Mouse (Mus musculus) megakaryocyte, embryonic 14.5 days (primary cell): ENCODE results near the gene Zfp423. TPM values are rescaled to one million over a fixed set of nuclear protein-coding genes. Genes with fewer than 3 reads are reported as not detected.

Experiments
- H3K27me3 ChIP-seq: replicated peaks from 2 replicates; pipeline ENCODE3; 2012; ENCODE audit warnings: inconsistent platforms
- H3K36me3 ChIP-seq: replicated peaks from 2 replicates; pipeline ENCODE3; 2012; ENCODE audit warnings: low read length, inconsistent platforms, mixed read lengths
- H3K4me1 ChIP-seq: 2 replicates; pipeline ENCODE4 v1.6.1; 2012; ENCODE audit warnings: inconsistent platforms
- H3K4me3 ChIP-seq: replicated peaks from 2 replicates; pipeline ENCODE3; 2012; ENCODE audit warnings: moderate library complexity, mild to moderate bottlenecking, inconsistent platforms
- H3K9me3 ChIP-seq: 2 replicates; pipeline ENCODE4 v1.6.1; 2012; ENCODE audit warnings: inconsistent platforms
- FLI1 ChIP-seq: IDR thresholded peaks from 2 replicates; pipeline ENCODE4 v1.6.1; 2012; ENCODE audit warnings: low read length, inconsistent platforms, mixed read lengths
- GATA1 ChIP-seq: IDR thresholded peaks from 3 replicates; pipeline ENCODE4 v1.6.1; 2012; ENCODE audit warnings: mixed read lengths, low read length, inconsistent platforms, borderline replicate concordance
- polyA plus RNA-seq: library from polyadenylated mRNA; stranded (reverse); fragments of >175 nt; gene quantifications from 2 replicates; pipeline ENCODE4 v1.2.3, GENCODE M21; 2012; ENCODE audit warnings: low replicate concordance; ENCODE audit not compliant: insufficient read depth

Zfp423 gene
- polyA plus RNA-seq, 1 experiment: not detected

- Histone ChIP-seq H3K4me1 (peaks cover 3% of the 10 kb centered on the region; the same call in 1 of the 2 replicates), H3K36me3 (no peaks in the 10 kb centered on the region), H3K4me3 (no peak overlapping the region), H3K9me3 (peaks cover 7% of the 10 kb centered on the region), H3K27me3 (peaks cover 9% of the 10 kb centered on the region)
- TF ChIP-seq GATA1 (no peak), FLI1 (no peak)
These were observed 140.9 kb downstream of the Zfp423 start for GRCm38 (mm10) chr8:87818506-87818905.

- Histone ChIP-seq H3K4me1 (peaks cover 3% of the 10 kb centered on the region; the same call in 1 of the 2 replicates), H3K27me3 (peaks cover 2% of the 10 kb centered on the region), H3K4me3 (no peak overlapping the region), H3K9me3 (peaks cover 7% of the 10 kb centered on the region), H3K36me3 (no peaks in the 10 kb centered on the region)
- TF ChIP-seq FLI1 (no peak), GATA1 (no peak)
These were observed 143.3 kb downstream of the Zfp423 start for GRCm38 (mm10) chr8:87816141-87816540.

GRCm38 (mm10) chr8:87812661-87813060 is 146.7 kb downstream of the Zfp423 start:
- no peak overlapping the region for H3K4me3 ChIP-seq
- H3K36me3 ChIP-seq: no peaks in the 10 kb centered on the region
- H3K27me3 ChIP-seq: peaks cover 5% of the 10 kb centered on the region
- peaks cover 3% of the 10 kb centered on the region; the same call in 1 of the 2 replicates for H3K4me1 ChIP-seq
- H3K9me3 ChIP-seq: no peaks in the 10 kb centered on the region
- TF ChIP-seq FLI1 (no peak), GATA1 (no peak)

GRCm38 (mm10) chr8:87812069-87812449 is 147.3 kb downstream of the Zfp423 start:
- TF ChIP-seq FLI1: no peak
- no peak for TF ChIP-seq GATA1
- peaks cover 5% of the 10 kb centered on the region for H3K27me3 ChIP-seq
- H3K9me3 ChIP-seq: no peaks in the 10 kb centered on the region
- H3K4me3 ChIP-seq: peak overlapping the region; percentile 5
- H3K36me3 ChIP-seq: no peaks in the 10 kb centered on the region
- H3K4me1 ChIP-seq: peaks cover 3% of the 10 kb centered on the region; the same call in 1 of the 2 replicates

GRCm38 (mm10) chr8:87811399-87812068 is 147.9 kb downstream of the Zfp423 start:
- Histone ChIP-seq H3K36me3 (no peaks in the 10 kb centered on the region), H3K4me3 (peak overlapping the region; percentile 5), H3K4me1 (peaks cover 3% of the 10 kb centered on the region; the same call in 1 of the 2 replicates), H3K9me3 (no peaks in the 10 kb centered on the region), H3K27me3 (peaks cover 5% of the 10 kb centered on the region)
- TF ChIP-seq FLI1 (no peak), GATA1 (no peak)

GRCm38 (mm10) chr8:87810771-87811170 is 148.6 kb downstream of the Zfp423 start:
- Histone ChIP-seq H3K4me3 (no peak overlapping the region), H3K4me1 (peaks cover 3% of the 10 kb centered on the region; the same call in 1 of the 2 replicates), H3K9me3 (no peaks in the 10 kb centered on the region), H3K27me3 (peaks cover 5% of the 10 kb centered on the region), H3K36me3 (no peaks in the 10 kb centered on the region)
- TF ChIP-seq FLI1 (no peak), GATA1 (no peak)

GRCm38 (mm10) chr8:87804327-87804900 is 155.0 kb downstream of the Zfp423 start:
- Histone ChIP-seq H3K4me3 (peak overlapping the region; percentile 20), H3K36me3 (no peaks in the 10 kb centered on the region), H3K27me3 (peaks cover 19% of the 10 kb centered on the region), H3K4me1 (no peaks in the 10 kb centered on the region), H3K9me3 (no peaks in the 10 kb centered on the region)
- no peak for TF ChIP-seq FLI1
- TF ChIP-seq GATA1: no peak

GRCm38 (mm10) chr8:87803437-87803836 is 156.0 kb downstream of the Zfp423 start:
- Histone ChIP-seq H3K4me1 (no peaks in the 10 kb centered on the region), H3K9me3 (no peaks in the 10 kb centered on the region), H3K4me3 (no peak overlapping the region), H3K27me3 (peaks cover 19% of the 10 kb centered on the region), H3K36me3 (no peaks in the 10 kb centered on the region)
- TF ChIP-seq GATA1: no peak
- no peak for TF ChIP-seq FLI1

- Histone ChIP-seq H3K27me3 (peaks cover 16% of the 10 kb centered on the region), H3K9me3 (no peaks in the 10 kb centered on the region)
- TF ChIP-seq FLI1 (no peak), GATA1 (no peak)
These were observed 156.8 kb downstream of the Zfp423 start for GRCm38 (mm10) chr8:87802571-87802970.

GRCm38 (mm10) chr8:87800121-87800520 is 159.3 kb downstream of the Zfp423 start:
- Histone ChIP-seq H3K27me3 (peaks cover 19% of the 10 kb centered on the region), H3K36me3 (no peaks in the 10 kb centered on the region), H3K4me1 (no peaks in the 10 kb centered on the region), H3K4me3 (no peak overlapping the region), H3K9me3 (no peaks in the 10 kb centered on the region)
- no peak for TF ChIP-seq FLI1
- TF ChIP-seq GATA1: no peak

More at GRCm38 (mm10) chr8:87802571-87802970, 156.8 kb downstream of the Zfp423 start:
- H3K4me1 ChIP-seq: no peaks in the 10 kb centered on the region
- no peak overlapping the region for H3K4me3 ChIP-seq
- H3K36me3 ChIP-seq: no peaks in the 10 kb centered on the region
